Comparison of ENCODE assay signal across 9 mouse cellular contexts in genomic region chr11:85518025-85518756, GRCm38 (mm10).
DNase-seq lines count a peak whose midpoint lies in the region; ATAC-seq and TF ChIP-seq lines count a peak whose summit lies in the region.
"Had no signal": no experiment of that assay in that cellular context is flagged by ENCODE, and none has a peak within 500 bp of the region (broad histone marks: within the 10 kb centered on the region; RNA-seq: fewer than 3 reads in every experiment).

No protein-coding gene starts in this region.

- H3K4me3 ChIP-seq in heart, embryonic 11.5 days (ENCODE audit: low read depth, low read length): no peak overlapping the region
- H3K4me3 ChIP-seq in limb, embryonic 14.5 days (replicated peaks; ENCODE audit: low read length): no peak overlapping the region
- H3K4me3 ChIP-seq: limb, embryonic 12.5 days had no signal

- WGBS in heart, embryonic 11.5 days (ENCODE audit: insufficient replicate concordance): 24% methylated on average over 3 of the region's 3 CpGs
- WGBS in limb, embryonic 14.5 days: 33% methylated on average over 3 of the region's 3 CpGs

- peak; percentile 85 for DNase-seq in heart, adult 11 months
- peak; percentile 25 to 31 for DNase-seq in right cerebral cortex, adult 2 months (ENCODE audit: low spot score in 2 of 2)
- DNase-seq in right cerebral cortex, postnatal 36 days (ENCODE audit: low spot score in 2 of 2): no peak
- DNase-seq in cerebellum, postnatal 25 days: peak; percentile 13 to 42
- DNase-seq in limb, embryonic 14.5 days (ENCODE audit: low spot score): peak; percentile 77
- peak; percentile 27 for DNase-seq in thymus, postnatal 4 days
- DNase-seq in layer of hippocampus, adult 18-20 months (ENCODE audit: low spot score in 2 of 2): no peak

- no peak for ATAC-seq in heart, embryonic 11.5 days (replicated peaks; ENCODE audit: insufficient number of reproducible peaks, low FRiP score, low TSS enrichment)
- ATAC-seq in limb, embryonic 14.5 days (ENCODE audit: low FRiP score, low read depth): no peak

- peaks cover 7% of the 10 kb centered on the region for H3K27me3 ChIP-seq in heart, embryonic 11.5 days (ENCODE audit: control insufficient read depth, insufficient read depth, low read length)
- no peaks in the 10 kb centered on the region for H3K27me3 ChIP-seq in limb, embryonic 14.5 days (ENCODE audit: control insufficient read depth, insufficient read depth, low read length)

- no peaks in the 10 kb centered on the region for H3K4me1 ChIP-seq in heart, embryonic 11.5 days (ENCODE audit: control insufficient read depth, insufficient read depth, low read length)
- H3K4me1 ChIP-seq in limb, embryonic 14.5 days (ENCODE audit: control insufficient read depth, insufficient read depth, low read length): no peaks in the 10 kb centered on the region

- H3K27ac ChIP-seq in heart, embryonic 11.5 days (ENCODE audit: low read depth, low read length): no peak overlapping the region
- no peak overlapping the region for H3K27ac ChIP-seq in limb, embryonic 14.5 days (replicated peaks; ENCODE audit: low read depth, low read length)
- H3K27ac ChIP-seq: limb, embryonic 12.5 days had no signal

- H3K9me3 ChIP-seq in heart, embryonic 11.5 days (replicated peaks; ENCODE audit: control insufficient read depth, low read length): no peaks in the 10 kb centered on the region
- H3K9me3 ChIP-seq in limb, embryonic 14.5 days (ENCODE audit: control insufficient read depth, low read length): no peaks in the 10 kb centered on the region
- H3K9me3 ChIP-seq: limb, embryonic 12.5 days had no signal

- H3K9ac ChIP-seq in heart, embryonic 11.5 days (ENCODE audit: low read depth, low read length): no peak overlapping the region
- no peak overlapping the region for H3K9ac ChIP-seq in limb, embryonic 14.5 days (ENCODE audit: low read depth, low read length, severe bottlenecking)
- H3K9ac ChIP-seq: limb, embryonic 12.5 days had no signal

- no peaks in the 10 kb centered on the region for H3K36me3 ChIP-seq in heart, embryonic 11.5 days (ENCODE audit: control insufficient read depth, insufficient read depth, low read length)
- H3K36me3 ChIP-seq in limb, embryonic 14.5 days (ENCODE audit: control insufficient read depth, insufficient read depth, low read length): no peaks in the 10 kb centered on the region
- H3K36me3 ChIP-seq: limb, embryonic 12.5 days had no signal

- TF ChIP-seq POLR2A in limb, embryonic 14.5 days (IDR thresholded peaks at IDR 0.05; ENCODE audit: borderline replicate concordance, extremely low read depth, insufficient read depth, insufficient read length): no peak

- no peak overlapping the region for H3K4me2 ChIP-seq in heart, embryonic 11.5 days
- no peak overlapping the region for H3K4me2 ChIP-seq in limb, embryonic 14.5 days (replicated peaks; ENCODE audit: low read depth, low read length, severe bottlenecking)
- H3K4me2 ChIP-seq: limb, embryonic 12.5 days had no signal

Comparison
In these comparisons a context has a peak if more than half of its experiments do, and no peak if none do; other contexts are left out.
1. DNase-seq: peak in heart, adult 11 months (single experiment), right cerebral cortex, adult 2 months (2 of 2), cerebellum, postnatal 25 days (2 of 2), limb, embryonic 14.5 days (single experiment) and thymus, postnatal 4 days (single experiment); none in right cerebral cortex, postnatal 36 days (0 of 2) and layer of hippocampus, adult 18-20 months (0 of 2).